Mouse (Mus musculus) thymus, postnatal 36 days (tissue): ENCODE data around the gene Rpl21.

Experiments used
- DNase-seq, 2 experiments: peaks; one replicate each; pipeline ENCODE4 v3.0.0; 2022; ENCODE audit warnings: mixed read lengths in 2 of 2

Gene Rpl21

GRCm38 (mm10) chr5:146834959-146835358, 2.3 kb downstream of the Rpl21 start:
- no peak for DNase-seq

- DNase-seq, result no peak
These were observed 5.5 kb downstream of the Rpl21 start for GRCm38 (mm10) chr5:146837967-146838720.

- DNase-seq, result no peak
These were observed 6.4 kb downstream of the Rpl21 start for GRCm38 (mm10) chr5:146838836-146839648.

GRCm38 (mm10) chr5:146839760-146840159, 7.1 kb downstream of the Rpl21 start:
- DNase-seq, result no peak

- no peak for DNase-seq
These were observed 7.7 kb downstream of the Rpl21 start for GRCm38 (mm10) chr5:146840422-146840821.

- no peak for DNase-seq
These were observed 8.6 kb downstream of the Rpl21 start for GRCm38 (mm10) chr5:146841301-146841700.

- no peak for DNase-seq
These were observed 9.3 kb downstream of the Rpl21 start for GRCm38 (mm10) chr5:146841996-146842395.

GRCm38 (mm10) chr5:146844301-146844941, 11.7 kb downstream of the Rpl21 start:
- no peak for DNase-seq

- peak; percentile 14 to 29 for DNase-seq
These were observed 12.3 kb downstream of the Rpl21 start, which contains the start of gene Rasl11a for GRCm38 (mm10) chr5:146844945-146845365. Gene Rasl11a (plus strand): TSS chr5:146845071.

- DNase-seq, result no peak
These were observed 13.8 kb downstream of the Rpl21 start for GRCm38 (mm10) chr5:146846489-146846888.

- no peak for DNase-seq
These were observed 16.4 kb downstream of the Rpl21 start for GRCm38 (mm10) chr5:146848936-146849582.

- DNase-seq, result no peak
These were observed 23.4 kb downstream of the Rpl21 start for GRCm38 (mm10) chr5:146856106-146856505.

- no peak for DNase-seq
These were observed 24.9 kb downstream of the Rpl21 start for GRCm38 (mm10) chr5:146857620-146858019.

- no peak for DNase-seq
These were observed 26.1 kb downstream of the Rpl21 start for GRCm38 (mm10) chr5:146858772-146859171.

- DNase-seq, result no peak
These were observed 26.6 kb downstream of the Rpl21 start for GRCm38 (mm10) chr5:146859246-146859645.

GRCm38 (mm10) chr5:146860222-146860998, 27.7 kb downstream of the Rpl21 start:
- DNase-seq, result no peak

- DNase-seq, result no peak
These were observed 28.9 kb downstream of the Rpl21 start for GRCm38 (mm10) chr5:146861588-146861987.

- DNase-seq, result no peak
These were observed 32.8 kb downstream of the Rpl21 start for GRCm38 (mm10) chr5:146865511-146865910.

GRCm38 (mm10) chr5:146866277-146866676, 33.6 kb downstream of the Rpl21 start:
- no peak for DNase-seq

GRCm38 (mm10) chr5:146867246-146867945, 34.7 kb downstream of the Rpl21 start:
- peak; percentile 57 to 71 for DNase-seq

- no peak for DNase-seq
These were observed 35.2 kb downstream of the Rpl21 start for GRCm38 (mm10) chr5:146867946-146868314.
